Mouse (Mus musculus): ENCODE measurements at regions not wholly inside any gene's neighbourhood (a gene's known extent, or its start where the extent isn't known, plus 50 kb on each side); places are given as distances from the start of the nearest gene placed in this dataset.

DNA sequence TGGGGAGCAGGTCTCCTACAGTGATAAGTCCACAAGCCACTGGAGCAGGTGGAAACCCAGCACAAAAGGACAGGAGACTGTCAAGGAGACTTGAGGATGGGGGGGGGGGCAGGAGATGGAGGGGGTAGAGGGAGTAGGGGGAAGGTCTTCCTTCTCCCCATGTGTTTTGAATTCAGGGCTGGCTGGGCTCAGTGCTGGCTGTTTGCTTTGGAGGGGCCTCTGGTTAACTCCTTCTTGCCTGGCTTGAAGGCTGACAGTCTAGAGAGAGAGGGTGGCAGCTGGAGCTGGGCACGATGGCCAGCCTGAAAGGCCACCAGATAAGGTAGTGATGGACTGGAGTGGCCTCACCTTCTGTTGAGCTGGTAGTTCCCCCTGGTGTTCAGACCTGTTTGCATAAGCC, 120.0 kb upstream of the Gm26897 start:
- Histone ChIP-seq H3K27me3 (ENCODE audit: control insufficient read depth, insufficient read depth, low read length) (no peaks in the 10 kb centered on the region), H3K27ac (ENCODE audit: control insufficient read depth, insufficient read depth, low read length) (no peak overlapping the region), H3K4me3 (ENCODE audit: control insufficient read depth, insufficient read depth, low read length) (no peak overlapping the region), H3K36me3 (ENCODE audit: control insufficient read depth, insufficient read depth, low read length) (no peaks in the 10 kb centered on the region), H3K4me1 (replicated peaks; ENCODE audit: control insufficient read depth, insufficient read depth, low read length) (no peaks in the 10 kb centered on the region)
- no peak for DNase-seq
- TF ChIP-seq POLR2A (IDR thresholded peaks at IDR 0.05; ENCODE audit: control insufficient read depth, extremely low read depth, insufficient read depth, low read length, poor library complexity) = no peak
- TF ChIP-seq CTCF (IDR thresholded peaks at IDR 0.05; ENCODE audit: borderline replicate concordance, control insufficient read depth, extremely low read depth, insufficient read depth, low read length, poor library complexity) = no peak
- WGBS = 72% methylated on average over 1 of the region's 1 CpGs

DNA sequence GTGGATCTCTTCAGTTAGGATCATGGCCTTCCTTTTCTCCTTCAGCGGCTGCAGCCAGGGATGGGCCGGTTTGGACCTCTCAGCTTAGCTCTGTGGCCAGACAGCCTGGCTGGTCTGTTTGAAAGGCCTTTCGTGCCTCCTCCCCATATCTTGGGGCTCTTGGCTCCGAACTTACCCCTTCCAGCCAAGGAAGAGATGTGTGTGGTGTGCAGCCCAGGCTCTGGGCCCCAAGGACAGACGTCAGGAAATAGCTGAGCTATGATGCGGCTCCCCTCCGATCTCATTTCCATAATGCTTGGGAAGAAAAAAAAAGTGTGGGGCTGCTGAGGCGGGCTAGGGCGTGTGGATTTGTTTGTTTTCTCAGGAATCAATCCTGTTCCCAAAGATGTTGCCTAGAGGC, 113.8 kb upstream of the Gm26897 start:
- no peaks in the 10 kb centered on the region for H3K4me1 ChIP-seq (replicated peaks; ENCODE audit: control insufficient read depth, insufficient read depth, low read length)
- TF ChIP-seq CTCF (IDR thresholded peaks at IDR 0.05; ENCODE audit: borderline replicate concordance, control insufficient read depth, extremely low read depth, insufficient read depth, low read length, poor library complexity) (no peak), POLR2A (IDR thresholded peaks at IDR 0.05; ENCODE audit: control insufficient read depth, extremely low read depth, insufficient read depth, low read length, poor library complexity) (no peak)
- no peak overlapping the region for H3K4me3 ChIP-seq (ENCODE audit: control insufficient read depth, insufficient read depth, low read length)
- H3K27me3 ChIP-seq (ENCODE audit: control insufficient read depth, insufficient read depth, low read length) = no peaks in the 10 kb centered on the region
- no peak for DNase-seq
- no peaks in the 10 kb centered on the region for H3K36me3 ChIP-seq (ENCODE audit: control insufficient read depth, insufficient read depth, low read length)
- WGBS = 82% methylated on average over 9 of the region's 9 CpGs
- H3K27ac ChIP-seq (ENCODE audit: control insufficient read depth, insufficient read depth, low read length) = no peak overlapping the region

DNA sequence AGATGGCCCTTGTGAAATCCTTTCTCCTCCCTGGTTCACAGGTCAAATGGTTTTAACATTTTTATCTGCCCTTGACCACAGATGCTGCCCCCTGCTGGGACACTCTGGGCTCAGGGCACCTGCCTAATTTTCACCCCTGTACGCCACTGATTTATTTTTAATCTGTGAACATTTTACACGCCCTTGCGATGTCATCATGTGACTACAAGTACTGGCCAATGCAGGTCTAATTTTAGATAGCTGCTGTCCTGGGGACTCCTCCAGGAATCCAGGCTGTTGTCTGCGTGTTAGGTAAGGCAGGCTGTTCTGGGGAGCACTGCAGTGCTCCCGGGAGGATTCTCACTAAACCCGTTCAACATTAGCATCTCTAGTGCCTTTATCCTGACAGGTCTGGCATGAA, 113.1 kb upstream of the Gm26897 start:
- Histone ChIP-seq H3K36me3 (ENCODE audit: control insufficient read depth, insufficient read depth, low read length) (no peaks in the 10 kb centered on the region), H3K27ac (ENCODE audit: control insufficient read depth, insufficient read depth, low read length) (no peak overlapping the region), H3K4me1 (replicated peaks; ENCODE audit: control insufficient read depth, insufficient read depth, low read length) (no peaks in the 10 kb centered on the region), H3K27me3 (ENCODE audit: control insufficient read depth, insufficient read depth, low read length) (no peaks in the 10 kb centered on the region), H3K4me3 (ENCODE audit: control insufficient read depth, insufficient read depth, low read length) (no peak overlapping the region)
- WGBS = 85% methylated on average over 6 of the region's 6 CpGs
- TF ChIP-seq POLR2A (IDR thresholded peaks at IDR 0.05; ENCODE audit: control insufficient read depth, extremely low read depth, insufficient read depth, low read length, poor library complexity) (no peak), CTCF (IDR thresholded peaks at IDR 0.05; ENCODE audit: borderline replicate concordance, control insufficient read depth, extremely low read depth, insufficient read depth, low read length, poor library complexity) (no peak)
- no peak for DNase-seq

DNA sequence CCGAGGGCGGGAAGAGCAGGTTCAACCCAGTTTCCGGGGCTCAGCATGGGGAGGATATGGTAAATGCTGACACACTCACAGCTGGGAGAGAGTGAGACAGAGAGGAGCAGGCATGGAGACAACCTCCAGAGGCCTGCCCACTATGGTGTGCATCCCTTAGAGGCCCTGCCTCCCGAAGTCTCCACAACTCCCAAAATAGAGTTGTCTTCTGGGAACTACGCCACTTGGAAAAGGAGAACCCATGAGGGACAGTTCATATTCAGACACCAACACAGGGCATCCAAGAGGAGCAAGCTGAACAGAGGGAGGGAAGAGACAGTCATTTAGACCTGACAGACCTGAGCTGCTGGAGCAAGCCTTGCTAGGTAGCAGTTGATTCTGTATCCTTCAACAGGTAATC, 111.2 kb upstream of the Gm26897 start:
- no peaks in the 10 kb centered on the region for H3K36me3 ChIP-seq (ENCODE audit: control insufficient read depth, insufficient read depth, low read length)
- no peak for DNase-seq
- TF ChIP-seq POLR2A (IDR thresholded peaks at IDR 0.05; ENCODE audit: control insufficient read depth, extremely low read depth, insufficient read depth, low read length, poor library complexity) (no peak), CTCF (IDR thresholded peaks at IDR 0.05; ENCODE audit: borderline replicate concordance, control insufficient read depth, extremely low read depth, insufficient read depth, low read length, poor library complexity) (no peak)
- H3K4me3 ChIP-seq (ENCODE audit: control insufficient read depth, insufficient read depth, low read length) = no peak overlapping the region
- no peaks in the 10 kb centered on the region for H3K4me1 ChIP-seq (replicated peaks; ENCODE audit: control insufficient read depth, insufficient read depth, low read length)
- 93% methylated on average over 5 of the region's 5 CpGs for WGBS
- no peaks in the 10 kb centered on the region for H3K27me3 ChIP-seq (ENCODE audit: control insufficient read depth, insufficient read depth, low read length)
- no peak overlapping the region for H3K27ac ChIP-seq (ENCODE audit: control insufficient read depth, insufficient read depth, low read length)

DNA sequence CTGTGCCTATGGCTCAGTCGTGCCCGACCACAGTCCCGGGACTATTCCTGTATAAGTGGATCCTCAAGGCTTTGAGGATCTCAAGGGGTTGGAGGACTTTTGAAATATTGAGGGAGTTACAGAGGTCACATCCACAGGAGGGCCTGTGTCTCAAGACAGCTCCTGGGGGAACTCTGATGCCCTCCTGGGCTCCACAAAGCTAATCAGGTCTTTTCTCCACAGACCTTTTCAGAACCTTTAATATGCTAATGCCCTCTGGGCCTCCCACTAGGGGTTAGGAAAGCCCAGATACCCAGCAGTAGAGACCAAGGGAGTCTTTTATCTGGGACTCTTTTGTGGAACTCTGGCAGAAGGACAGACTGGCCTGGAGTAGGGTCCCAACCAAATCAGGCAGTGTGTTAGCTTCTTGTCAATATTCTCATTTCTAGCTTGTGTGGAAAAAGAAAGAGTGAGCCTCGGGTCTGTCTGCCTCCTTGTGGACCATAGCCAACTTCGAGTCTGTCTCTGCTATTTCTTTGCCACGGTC, 107.4 kb upstream of the Gm26897 start:
- Histone ChIP-seq H3K36me3 (ENCODE audit: control insufficient read depth, insufficient read depth, low read length) (no peaks in the 10 kb centered on the region), H3K27me3 (ENCODE audit: control insufficient read depth, insufficient read depth, low read length) (no peaks in the 10 kb centered on the region), H3K4me1 (replicated peaks; ENCODE audit: control insufficient read depth, insufficient read depth, low read length) (no peaks in the 10 kb centered on the region), H3K4me3 (ENCODE audit: control insufficient read depth, insufficient read depth, low read length) (no peak overlapping the region), H3K27ac (ENCODE audit: control insufficient read depth, insufficient read depth, low read length) (no peak overlapping the region)
- no peak for DNase-seq
- TF ChIP-seq CTCF (IDR thresholded peaks at IDR 0.05; ENCODE audit: borderline replicate concordance, control insufficient read depth, extremely low read depth, insufficient read depth, low read length, poor library complexity) (no peak), POLR2A (IDR thresholded peaks at IDR 0.05; ENCODE audit: control insufficient read depth, extremely low read depth, insufficient read depth, low read length, poor library complexity) (no peak)
- 74% methylated on average over 6 of the region's 6 CpGs for WGBS

DNA sequence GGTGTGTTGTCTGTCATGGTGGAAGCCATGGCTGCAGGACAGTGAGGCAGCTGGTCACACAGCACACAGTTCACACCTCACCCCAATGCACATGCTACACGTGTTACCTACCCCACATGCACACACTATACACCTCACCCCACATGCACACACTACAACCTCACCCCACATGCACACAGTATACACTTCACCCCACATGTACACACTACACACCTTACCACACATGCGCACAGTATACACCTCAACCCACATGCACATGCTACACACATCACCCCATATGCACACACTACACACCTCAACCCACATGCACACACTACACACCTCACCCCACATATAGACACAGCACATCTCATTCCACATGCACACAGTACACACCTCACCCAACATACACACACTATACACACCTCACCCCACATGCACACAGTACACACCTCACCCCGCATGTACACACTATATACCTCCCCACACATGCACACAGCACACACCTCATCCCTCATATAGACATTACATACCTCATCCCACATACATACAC, 103.3 kb upstream of the Gm26897 start:
- no peaks in the 10 kb centered on the region for H3K27me3 ChIP-seq (ENCODE audit: control insufficient read depth, insufficient read depth, low read length)
- 97% methylated on average over 3 of the region's 3 CpGs for WGBS
- no peak for DNase-seq
- no peak for TF ChIP-seq POLR2A (IDR thresholded peaks at IDR 0.05; ENCODE audit: control insufficient read depth, extremely low read depth, insufficient read depth, low read length, poor library complexity)
- TF ChIP-seq CTCF (IDR thresholded peaks at IDR 0.05; ENCODE audit: borderline replicate concordance, control insufficient read depth, extremely low read depth, insufficient read depth, low read length, poor library complexity) = no peak
- no peak overlapping the region for H3K4me3 ChIP-seq (ENCODE audit: control insufficient read depth, insufficient read depth, low read length)
- no peaks in the 10 kb centered on the region for H3K4me1 ChIP-seq (replicated peaks; ENCODE audit: control insufficient read depth, insufficient read depth, low read length)
- H3K36me3 ChIP-seq (ENCODE audit: control insufficient read depth, insufficient read depth, low read length) = no peaks in the 10 kb centered on the region
- H3K27ac ChIP-seq (ENCODE audit: control insufficient read depth, insufficient read depth, low read length) = no peak overlapping the region
